Mouse (Mus musculus) cortical plate, adult 2 months (tissue): ENCODE data around the gene Asb3. TPM values are rescaled to one million over a fixed set of nuclear protein-coding genes. Genes with fewer than 3 reads are reported as not detected.

Experiments used
- H3K27ac ChIP-seq: fragments of 200-500 bp; 2 replicates; pipeline ENCODE4 v1.5.1; 2012; ENCODE audit warnings: low read length, control low read depth, inconsistent platforms; ENCODE audit not compliant: insufficient read depth
- H3K4me1 ChIP-seq: fragments of 200-500 bp; 2 replicates; pipeline ENCODE4 v1.6.1; 2011; ENCODE audit warnings: low read length; ENCODE audit not compliant: control insufficient read depth, insufficient read depth
- H3K4me3 ChIP-seq: fragments of 200-500 bp; 2 replicates; pipeline ENCODE4 v1.5.1; 2011; ENCODE audit warnings: mild to moderate bottlenecking, low read length, control low read depth; ENCODE audit not compliant: insufficient read depth
- CTCF ChIP-seq: fragments of 200-500 bp; IDR thresholded peaks from 2 replicates; pipeline ENCODE4 v1.5.1; 2011; ENCODE audit warnings: mild to moderate bottlenecking, control low read depth, low read length; ENCODE audit not compliant: insufficient read depth; ENCODE audit errors: extremely low read depth
- POLR2A ChIP-seq: fragments of 200-500 bp; IDR thresholded peaks from 2 replicates; pipeline ENCODE4 v1.6.1; 2011; ENCODE audit warnings: mild to moderate bottlenecking, low read length, control low read depth; ENCODE audit not compliant: insufficient read depth; ENCODE audit errors: extremely low read depth
- polyA plus RNA-seq: library from polyadenylated mRNA; depleted of rRNA; stranded (reverse); fragments of >200 nt; gene quantifications from 2 replicates; pipeline ENCODE4 v1.2.3, GENCODE M21; 2012

Asb3 gene
- polyA plus RNA-seq, 1 experiment = 10.3 TPM

GRCm38 (mm10) chr11:30928498-30928897 lies 43.3 kb downstream of the Asb3 start:
- H3K4me3 ChIP-seq = no peak overlapping the region

GRCm38 (mm10) chr11:30943522-30943921 lies 58.3 kb downstream of the Asb3 start:
- H3K4me1 ChIP-seq = no peaks in the 10 kb centered on the region
- H3K27ac ChIP-seq = no peak overlapping the region
- no peak overlapping the region for H3K4me3 ChIP-seq
- no peak for TF ChIP-seq POLR2A
- TF ChIP-seq CTCF = no peak

More at GRCm38 (mm10) chr11:30928498-30928897, 43.3 kb downstream of the Asb3 start:
- no peak for TF ChIP-seq POLR2A
- TF ChIP-seq CTCF = no peak
- Histone ChIP-seq H3K4me1 (no peaks in the 10 kb centered on the region), H3K27ac (no peak overlapping the region)

GRCm38 (mm10) chr11:30952829-30953228 lies 67.6 kb downstream of the Asb3 start:
- TF ChIP-seq POLR2A (no peak), CTCF (no peak)
- Histone ChIP-seq H3K27ac (no peak overlapping the region), H3K4me3 (peak overlapping the region; percentile 99; the same call in 1 of the 2 replicates), H3K4me1 (no peaks in the 10 kb centered on the region)

- Histone ChIP-seq H3K27ac (peak overlapping the region; percentile 82), H3K4me1 (no peaks in the 10 kb centered on the region), H3K4me3 (peak overlapping the region; percentile 99)
- TF ChIP-seq POLR2A (no peak), CTCF (no peak)
Measured at GRCm38 (mm10) chr11:30953469-30954154, 68.4 kb downstream of the Asb3 start.

GRCm38 (mm10) chr11:30954279-30954725 lies 69.1 kb downstream of the Asb3 start, which contains the start of gene Erlec1:
Erlec1 (minus strand) TSS chr11:30954335.
- H3K27ac ChIP-seq = peak within 1 kb of the TSS; percentile 82
- TF ChIP-seq CTCF (no peak), POLR2A (peak; percentile 79)
- H3K4me3 ChIP-seq = peak within 1 kb of the TSS; percentile 99
- H3K4me1 ChIP-seq = no peaks in the 10 kb centered on the region

- TF ChIP-seq CTCF = no peak
- no peak for TF ChIP-seq POLR2A
- Histone ChIP-seq H3K4me3 (peak overlapping the region; percentile 92), H3K4me1 (peaks cover 2% of the 10 kb centered on the region; the same call in 1 of the 2 replicates), H3K27ac (no peak overlapping the region)
Measured at GRCm38 (mm10) chr11:30985237-30985636, 100.0 kb downstream of the Asb3 start.

- peaks cover 2% of the 10 kb centered on the region; the same call in 1 of the 2 replicates for H3K4me1 ChIP-seq
- H3K27ac ChIP-seq = peak within 1 kb of the TSS; percentile 71
- TF ChIP-seq POLR2A = peak; percentile 74
- TF ChIP-seq CTCF = no peak
- peak within 1 kb of the TSS; percentile 92 for H3K4me3 ChIP-seq
Measured at GRCm38 (mm10) chr11:30985877-30986624, 100.8 kb downstream of the Asb3 start, which contains the start of gene Chac2. Chac2 (minus strand) TSS chr11:30986350.

GRCm38 (mm10) chr11:30986625-30987017 lies 101.4 kb downstream of the Asb3 start:
- no peak for TF ChIP-seq CTCF
- TF ChIP-seq POLR2A = no peak
- Histone ChIP-seq H3K27ac (no peak overlapping the region), H3K4me3 (peak overlapping the region; percentile 92), H3K4me1 (peaks cover 2% of the 10 kb centered on the region; the same call in 1 of the 2 replicates)

GRCm38 (mm10) chr11:30996670-30997069 lies 111.5 kb downstream of the Asb3 start:
- H3K4me3 ChIP-seq = no peak overlapping the region
- H3K27ac ChIP-seq = no peak overlapping the region
- TF ChIP-seq CTCF = no peak
- no peak for TF ChIP-seq POLR2A
- no peaks in the 10 kb centered on the region for H3K4me1 ChIP-seq
